Mouse (Mus musculus): ENCODE measurements around the gene Cdkal1.

DNA sequence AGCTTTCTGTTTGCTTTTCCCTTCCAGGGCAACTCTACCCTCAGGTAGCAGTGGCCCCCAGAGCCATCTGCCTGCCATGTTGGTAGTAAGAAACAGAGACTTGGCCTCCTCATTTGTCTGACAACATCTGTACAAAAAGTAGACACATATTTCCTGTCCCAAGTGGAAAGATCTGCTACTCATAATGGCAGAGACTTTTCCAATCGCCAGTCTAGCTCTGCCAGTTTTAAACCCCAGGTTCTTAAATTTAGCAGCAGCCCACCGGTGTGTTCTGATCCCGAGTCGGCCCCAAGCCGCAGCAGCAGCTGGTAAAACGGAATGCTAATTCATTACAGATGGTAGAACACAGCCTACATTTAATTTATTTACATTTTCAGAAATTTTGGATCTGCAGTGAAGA, 251.9 kb downstream of the Cdkal1 start:
- TF ChIP-seq CTCF (conservative IDR thresholded peaks at IDR 0.05; ENCODE audit: low read length) (no peak), POU5F1 (IDR thresholded peaks at IDR 0.05; ENCODE audit: borderline replicate concordance, low read length) (no peak), NANOG (IDR thresholded peaks at IDR 0.05; ENCODE audit: borderline replicate concordance, low read length) (no peak)

Measured in E14TG2a.4 (cell line).